ENCODE assay signal across 8 mouse cellular contexts in the genomic region with DNA sequence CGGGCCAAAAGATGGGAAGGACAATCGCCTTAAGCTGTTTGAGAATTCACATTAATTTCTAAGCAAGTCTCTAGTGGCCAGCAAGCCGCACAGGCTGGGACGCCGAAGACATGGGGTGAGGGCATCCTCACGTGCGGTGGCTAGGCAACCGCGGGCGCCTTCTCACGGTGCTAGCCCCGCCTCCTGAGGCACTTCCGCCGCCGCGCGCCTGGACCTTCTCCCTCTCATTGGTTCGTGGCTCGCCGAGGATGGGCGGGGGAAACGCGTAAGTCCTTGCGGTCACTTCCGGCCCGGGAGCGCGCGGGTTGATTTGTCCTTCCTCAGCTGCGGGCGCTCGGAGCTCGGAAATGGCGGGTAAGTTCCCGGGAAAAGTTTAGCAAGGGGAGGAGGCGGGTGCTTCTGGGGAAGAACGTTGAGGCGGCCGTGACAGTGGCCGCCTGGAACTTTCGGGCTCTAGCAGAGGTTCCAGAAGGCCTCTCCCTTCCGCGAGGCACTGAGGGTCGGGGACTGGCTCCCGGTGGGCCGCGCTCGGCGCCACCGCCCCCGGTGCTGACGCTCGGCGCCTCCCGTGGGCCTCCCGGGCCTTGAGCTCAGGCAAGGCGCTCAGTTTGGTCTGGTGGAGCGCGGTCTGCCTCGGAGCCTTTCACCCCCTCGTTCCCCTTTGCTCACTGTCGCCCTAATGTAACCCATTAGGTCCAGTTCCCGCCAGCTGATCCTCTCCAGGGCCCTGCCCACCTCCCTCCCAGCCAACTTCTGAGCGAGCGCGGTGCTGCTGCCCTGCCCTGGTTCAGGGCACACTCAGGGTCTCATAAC. TPM values are rescaled to one million over a fixed set of nuclear protein-coding genes. Genes with fewer than 3 reads are reported as not detected.
A peak's percentile ranks its signal among the peaks of the same experiment; 100 is the strongest.
DNase-seq lines count a peak whose midpoint lies in the region; ATAC-seq and TF ChIP-seq lines count a peak whose summit lies in the region.

A gene (plus strand): TSS at position 8 of the 813 bp plus-strand sequence.

- under 1% methylated on average over 66 of the region's 66 CpGs for WGBS in hindbrain, embryonic 10.5 days
- under 1% methylated on average over 54 of the region's 66 CpGs for WGBS in lung, postnatal 0 days

- H3K9ac ChIP-seq in lung, postnatal 0 days (replicated peaks; ENCODE audit: low read depth) = peak within 1 kb of the TSS; percentile 73

- no peaks in the 10 kb centered on the region for H3K27me3 ChIP-seq in hindbrain, embryonic 10.5 days (ENCODE audit: insufficient read depth, poor library complexity, severe bottlenecking)
- H3K27me3 ChIP-seq in lung, postnatal 0 days (replicated peaks; ENCODE audit: insufficient read depth, low read length) = no peaks in the 10 kb centered on the region

- TF ChIP-seq CTCF in lung, postnatal 0 days (IDR thresholded peaks at IDR 0.05) = 0 out of 2 replicates have a peak, but pooled peaks have one; percentile 12

- peak within 1 kb of the TSS; percentile 93 for H3K4me3 ChIP-seq in hindbrain, embryonic 10.5 days
- H3K4me3 ChIP-seq in lung, postnatal 0 days (ENCODE audit: low read depth, low read length) = peak within 1 kb of the TSS; percentile 57

- no peaks in the 10 kb centered on the region for H3K9me3 ChIP-seq in hindbrain, embryonic 10.5 days
- H3K9me3 ChIP-seq in lung, postnatal 0 days (ENCODE audit: low read length) = no peaks in the 10 kb centered on the region

- TF ChIP-seq EP300 in lung, postnatal 0 days (IDR thresholded peaks at IDR 0.05) = no peak

- peaks cover 18% of the 10 kb centered on the region for H3K4me1 ChIP-seq in hindbrain, embryonic 10.5 days (replicated peaks)
- no peaks in the 10 kb centered on the region for H3K4me1 ChIP-seq in lung, postnatal 0 days (ENCODE audit: insufficient read depth, low read depth, low read length)

- peaks cover 39% of the 10 kb centered on the region for H3K36me3 ChIP-seq in hindbrain, embryonic 10.5 days
- H3K36me3 ChIP-seq in lung, postnatal 0 days (ENCODE audit: insufficient read depth, low read length) = no peaks in the 10 kb centered on the region

- peak; percentile 100 for ATAC-seq in lung, postnatal 0 days

- H3K27ac ChIP-seq in hindbrain, embryonic 10.5 days = peak within 1 kb of the TSS; percentile 92
- H3K27ac ChIP-seq in lung, postnatal 0 days (ENCODE audit: low read length) = peak within 1 kb of the TSS; percentile 60

- peak; percentile 91 for DNase-seq in MEL-GATA-1-ER (ENCODE audit: extremely low read depth, low read depth)
- peak; percentile 90 for DNase-seq in cerebellum, adult 8-10 months
- peak; percentile 95 for DNase-seq in forelimb bud, embryonic 11.5 days (ENCODE audit: low read depth, low spot score)
- DNase-seq in hindbrain, embryonic 10.5 days (ENCODE audit: low spot score) = peak; percentile 98
- DNase-seq in layer of hippocampus, adult 9-11 months = peak; percentile 94
- DNase-seq in lung, postnatal 0 days (ENCODE audit: low spot score) = peak; percentile 99
- peak; percentile 88 for DNase-seq in ovary, postnatal 14 days (ENCODE audit: low spot score)
- DNase-seq in thymus, postnatal 14 days = peak; percentile 96

- peak within 1 kb of the TSS; percentile 80 for H3K4me2 ChIP-seq in lung, postnatal 0 days (replicated peaks; ENCODE audit: low read depth, low read length)

RNA-seq across cellular contexts. Expression of the gene that starts here (rescaled TPM):
- polyA plus RNA-seq in hindbrain, embryonic 10.5 days (2016; fragmentation: Nextera tagmentation; extraction: Ambion mirVana) = 165 and 199 TPM in 2 replicates
- polyA plus RNA-seq in lung, postnatal 0 days (2015; fragmentation: Nextera tagmentation; extraction: Ambion mirVana) = 34.8 and 40.6 TPM in 2 replicates

Comparison
In these comparisons a context has a peak if more than half of its experiments do, and no peak if none do; other contexts are left out.
1. Peak in every context shown above with its lines: DNase-seq, ATAC-seq, H3K4me3 ChIP-seq and H3K27ac ChIP-seq.